Mouse (Mus musculus): ENCODE data around the gene Clic3.

DNA sequence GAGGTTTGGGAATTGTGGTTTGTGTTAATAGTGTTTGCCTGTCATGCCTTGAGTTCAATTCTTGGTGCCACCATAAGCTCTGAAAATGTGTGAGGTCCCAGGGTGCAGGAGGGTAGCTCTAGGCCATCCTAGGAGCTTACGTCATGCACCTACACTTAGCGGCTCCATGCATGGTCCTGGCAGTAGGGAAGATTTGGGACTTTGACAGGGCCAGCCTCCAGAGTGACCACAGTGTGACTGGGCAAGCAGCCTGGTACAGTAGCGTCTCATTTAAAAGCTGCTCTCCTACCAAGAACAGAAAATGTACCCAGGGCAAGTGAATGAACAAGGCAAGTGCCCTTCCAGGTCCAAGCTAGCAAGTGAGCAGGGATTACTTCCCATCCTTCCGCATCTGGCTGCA lies 49.2 kb downstream of the Clic3 start:
- TF ChIP-seq GATA1 (IDR thresholded peaks at IDR 0.05; ENCODE audit: low read length) (no peak), TAL1 (IDR thresholded peaks at IDR 0.05; ENCODE audit: low read length) (no peak)

Measured in erythroblast, embryonic 14.5 days (primary cell).